Mouse (Mus musculus) midbrain, embryonic 13.5 days (tissue): ENCODE data around the gene Daxx. TPM values are rescaled to one million over a fixed set of nuclear protein-coding genes. Genes with fewer than 3 reads are reported as not detected.
A peak's percentile ranks its signal among the peaks of the same experiment; 100 is the strongest.
"Not testable (repeated sequence)": the region's sequence is repeated elsewhere in the genome, so short reads cannot be mapped to it uniquely, and the experiment has no call there.

ENCODE experiments used
- ATAC-seq: fragments of 200-750 bp; cut with Nextera tagmentation; 2 replicates; pipeline ENCODE4 v1.8.0; 2017; ENCODE audit warnings: mild to moderate bottlenecking, moderate TSS enrichment, moderate library complexity
- H3K27ac ChIP-seq: fragments of 300-500 bp; sonication (generic); 2 replicates; pipeline ENCODE4 v1.5.1; 2015; ENCODE audit warnings: inconsistent platforms, mild to moderate bottlenecking, moderate library complexity
- H3K27me3 ChIP-seq: fragments of 300-500 bp; sonication (generic); 2 replicates; pipeline ENCODE4 v1.6.1; 2015; ENCODE audit warnings: mild to moderate bottlenecking, inconsistent platforms
- H3K36me3 ChIP-seq: fragments of 300-500 bp; sonication (generic); 2 replicates; pipeline ENCODE4 v1.6.1; 2015; ENCODE audit warnings: mild to moderate bottlenecking, inconsistent platforms
- H3K4me1 ChIP-seq: fragments of 300-500 bp; sonication (generic); replicated peaks from 2 replicates; pipeline ENCODE4 v1.6.1; 2015; ENCODE audit warnings: inconsistent platforms
- H3K4me2 ChIP-seq: fragments of 300-500 bp; sonication (generic); replicated peaks from 2 replicates; pipeline ENCODE4 v1.6.1; 2015; ENCODE audit warnings: moderate library complexity, mild to moderate bottlenecking, inconsistent platforms
- H3K4me3 ChIP-seq: fragments of 300-500 bp; sonication (generic); replicated peaks from 2 replicates; pipeline ENCODE4 v1.5.1; 2015; ENCODE audit warnings: mild to moderate bottlenecking, inconsistent platforms
- H3K9ac ChIP-seq: fragments of 300-500 bp; sonication (generic); replicated peaks from 2 replicates; pipeline ENCODE4 v1.6.1; 2015; ENCODE audit warnings: mild to moderate bottlenecking, inconsistent platforms
- H3K9me3 ChIP-seq: fragments of 300-500 bp; sonication (generic); 2 replicates; pipeline ENCODE4 v1.6.1; 2016; ENCODE audit warnings: mild to moderate bottlenecking, inconsistent platforms
- WGBS: fragments of 180-500 bp; shearing (Covaris S2); methylation state at CpG from one replicate; pipeline ENCODE4 v1.1.7; 2015; 5-methylcytosine and 5-hydroxymethylcytosine counted together
- polyA plus RNA-seq: library from polyadenylated mRNA; unstranded; fragments of >200 nt; fragmentation: Nextera tagmentation; extraction: Ambion mirVana; gene quantifications from 2 replicates; pipeline ENCODE4 v1.2.1, GENCODE M21; 2015

Gene Daxx
- 56.5 and 57.2 TPM in 2 replicates for polyA plus RNA-seq

- peak within 1 kb of the TSS; percentile 91 for H3K27ac ChIP-seq
- H3K9me3 ChIP-seq: no peaks in the 10 kb centered on the region
- peaks cover 38% of the 10 kb centered on the region for H3K4me1 ChIP-seq
- peak within 1 kb of the TSS; percentile 83 for H3K4me2 ChIP-seq
- no peaks in the 10 kb centered on the region for H3K27me3 ChIP-seq
- peak within 1 kb of the TSS; percentile 93 for H3K9ac ChIP-seq
- peaks cover 32% of the 10 kb centered on the region for H3K36me3 ChIP-seq
- peak within 1 kb of the TSS; percentile 89 for H3K4me3 ChIP-seq
- under 1% methylated on average over 68 of the region's 68 CpGs for WGBS
- peak; percentile 98 for ATAC-seq
Observed at GRCm38 (mm10) chr17:33909077-33909868, at the start of gene Daxx. Gene Daxx, plus strand, starts transcription at chr17:33909414.

DNA sequence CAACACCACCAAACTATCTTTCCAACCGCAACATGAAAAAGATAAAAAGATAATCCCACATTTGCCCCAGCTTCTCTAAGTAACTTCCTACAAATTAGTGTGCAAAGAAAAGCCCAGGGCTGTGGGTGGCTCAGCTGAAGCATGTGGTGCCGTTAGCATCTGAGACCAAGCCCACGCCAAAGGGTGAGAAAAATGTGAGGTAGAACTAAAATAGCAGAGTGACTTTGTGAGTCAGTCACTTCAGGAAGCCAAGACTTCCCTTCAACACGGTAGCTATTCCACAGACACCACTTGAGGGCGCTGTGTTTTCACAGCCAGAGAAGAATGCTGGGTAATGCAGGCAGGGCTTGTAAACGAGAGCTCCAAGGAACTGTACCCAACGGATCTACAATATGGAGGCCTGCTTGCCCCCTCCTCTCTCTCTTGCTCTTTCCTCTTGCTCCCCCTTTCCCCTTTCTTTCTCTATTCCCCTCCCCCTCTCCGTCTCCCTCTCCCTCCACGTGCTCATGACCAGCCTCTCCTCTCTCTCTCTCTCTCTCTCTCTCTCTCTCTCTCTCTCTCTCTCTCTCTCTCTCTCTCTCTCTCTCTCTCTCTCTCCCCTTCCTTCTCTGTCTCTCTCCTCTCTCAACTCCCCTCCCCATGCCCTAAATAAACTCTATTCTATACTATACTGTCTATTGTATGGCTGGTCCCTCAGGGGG, 43.7 kb upstream of the Daxx start:
- WGBS: 42% methylated on average over 9 of the region's 9 CpGs

DNA sequence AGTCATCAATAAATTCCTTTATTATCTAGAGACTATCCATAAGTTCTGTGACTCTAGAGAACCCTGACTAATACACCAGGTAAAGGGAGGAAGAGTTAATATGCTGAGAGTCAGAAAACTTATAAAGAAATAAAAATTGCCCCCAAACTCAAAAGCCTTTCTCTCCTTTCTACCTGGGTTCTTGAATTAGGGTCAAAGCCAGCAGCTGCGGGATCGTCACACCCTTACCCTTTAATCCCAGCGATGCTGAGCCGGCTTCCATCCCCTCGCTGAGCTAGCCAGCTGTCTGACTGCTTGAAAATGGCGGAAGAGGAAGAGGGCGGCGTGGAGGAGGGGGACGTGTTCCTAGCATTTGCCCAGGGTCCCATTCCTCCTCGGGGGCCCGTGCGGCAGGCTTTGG, 35.7 kb upstream of the Daxx start, which contains the start of gene Gm7029:
TSS of gene Gm7029 (plus strand) at position 301 of the 400 bp plus-strand sequence.
- H3K9me3 ChIP-seq: not testable (repeated sequence)
- 92% methylated on average over 4 of the region's 12 CpGs for WGBS

More for the DNA sequence above, 43.7 kb upstream of the Daxx start:
- Histone ChIP-seq H3K27me3 (no peaks in the 10 kb centered on the region), H3K4me1 (no peaks in the 10 kb centered on the region), H3K4me3 (no peak overlapping the region), H3K9me3 (no peaks in the 10 kb centered on the region), H3K4me2 (no peak overlapping the region), H3K9ac (no peak overlapping the region), H3K27ac (no peak overlapping the region), H3K36me3 (no peaks in the 10 kb centered on the region)
- ATAC-seq: no peak

DNA sequence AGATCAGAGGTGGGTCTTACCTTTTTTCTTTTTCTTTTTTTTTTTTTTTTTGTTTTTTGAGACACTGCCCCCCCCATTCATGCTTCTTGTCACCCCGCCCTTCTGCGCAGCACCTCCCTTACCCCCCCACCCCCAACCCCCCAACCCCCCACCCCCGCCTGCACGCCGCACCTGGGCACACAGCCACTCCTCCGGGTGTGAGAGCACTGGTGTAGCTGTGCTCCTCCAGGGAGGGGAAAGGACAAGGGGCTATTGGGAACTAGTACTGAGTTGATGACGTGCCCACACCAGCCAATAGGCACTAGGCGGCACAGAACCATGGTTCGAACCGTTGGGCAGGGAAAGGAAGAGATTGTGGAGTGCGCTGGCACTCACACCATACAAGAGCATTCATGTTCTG, 34.8 kb upstream of the Daxx start:
- H3K27me3 ChIP-seq: no peaks in the 10 kb centered on the region
- 94% methylated on average over 11 of the region's 11 CpGs for whole genome bisulfite sequencing
- H3K9ac ChIP-seq: no peak overlapping the region
- no peaks in the 10 kb centered on the region for H3K4me1 ChIP-seq
- no peaks in the 10 kb centered on the region for H3K9me3 ChIP-seq
- H3K4me3 ChIP-seq: no peak overlapping the region
- peaks cover 4% of the 10 kb centered on the region; the same call in 1 of the 2 replicates for H3K36me3 ChIP-seq
- no peak overlapping the region for H3K4me2 ChIP-seq
- no peak for ATAC-seq
- no peak overlapping the region for H3K27ac ChIP-seq

More for the DNA sequence above, 35.7 kb upstream of the Daxx start, which contains the start of gene Gm7029:
- H3K4me2 ChIP-seq, H3K9ac ChIP-seq, H3K27me3 ChIP-seq, H3K4me1 ChIP-seq, ATAC-seq, H3K27ac ChIP-seq, H3K36me3 ChIP-seq, H3K4me3 ChIP-seq: not testable (repeated sequence)

GRCm38 (mm10) chr17:33875797-33876196, 33.4 kb upstream of the Daxx start:
- H3K4me2 ChIP-seq, H3K4me1 ChIP-seq, H3K27ac ChIP-seq, H3K9ac ChIP-seq, H3K4me3 ChIP-seq, H3K9me3 ChIP-seq, H3K27me3 ChIP-seq, ATAC-seq: not testable (repeated sequence)
- WGBS: 72% methylated on average over 5 of the region's 5 CpGs
- peaks cover 11% of the 10 kb centered on the region; the same call in 1 of the 2 replicates for H3K36me3 ChIP-seq

GRCm38 (mm10) chr17:33884320-33884719, 24.9 kb upstream of the Daxx start:
- peaks cover 30% of the 10 kb centered on the region for H3K36me3 ChIP-seq
- H3K27me3 ChIP-seq, H3K9ac ChIP-seq, ATAC-seq, H3K9me3 ChIP-seq, H3K27ac ChIP-seq, H3K4me3 ChIP-seq, H3K4me2 ChIP-seq: not testable (repeated sequence)
- H3K4me1 ChIP-seq: peaks cover 13% of the 10 kb centered on the region
- WGBS: 91% methylated on average over 10 of the region's 11 CpGs

- H3K4me2 ChIP-seq, H3K9me3 ChIP-seq, H3K27ac ChIP-seq, H3K27me3 ChIP-seq, H3K36me3 ChIP-seq, ATAC-seq, H3K4me3 ChIP-seq: not testable (repeated sequence)
- H3K9ac ChIP-seq: 0 out of 2 replicates have a peak overlapping the region, but pooled peaks have one; percentile 32
- peaks cover 19% of the 10 kb centered on the region for H3K4me1 ChIP-seq
- WGBS: 77% methylated on average over 2 of the region's 2 CpGs
Observed at GRCm38 (mm10) chr17:33887802-33888201, 21.4 kb upstream of the Daxx start.

DNA sequence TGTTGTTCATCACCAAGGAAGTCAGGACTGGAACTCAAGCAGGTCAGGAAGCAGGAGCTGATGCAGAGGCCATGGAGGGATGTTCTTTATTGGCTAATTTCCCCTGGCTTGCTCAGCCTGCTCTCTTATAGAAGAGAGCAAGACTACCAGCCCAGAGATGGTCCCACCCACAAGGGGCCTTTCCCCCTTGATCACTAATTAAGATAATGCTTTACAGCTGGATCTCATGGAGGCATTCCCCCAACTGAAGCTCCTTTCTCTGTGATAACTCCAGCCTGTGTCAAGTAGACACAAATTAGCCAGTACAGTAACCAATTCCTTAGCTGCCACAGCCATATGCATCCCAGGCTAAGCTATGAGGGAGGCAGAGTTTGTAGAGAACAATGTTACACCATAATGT, 21.0 kb upstream of the Daxx start:
- not testable (repeated sequence) for H3K9me3 ChIP-seq, H3K27me3 ChIP-seq, H3K4me3 ChIP-seq, ATAC-seq, H3K27ac ChIP-seq, H3K36me3 ChIP-seq
- H3K4me2 ChIP-seq: 0 out of 2 replicates have a peak overlapping the region, but pooled peaks have one; percentile 72
- H3K9ac ChIP-seq: 0 out of 2 replicates have a peak overlapping the region, but pooled peaks have one; percentile 32
- H3K4me1 ChIP-seq: peaks cover 19% of the 10 kb centered on the region

- H3K27ac ChIP-seq: 0 out of 2 replicates have a peak overlapping the region, but pooled peaks have one; percentile 25
- not testable (repeated sequence) for H3K36me3 ChIP-seq, ATAC-seq, H3K9me3 ChIP-seq, H3K27me3 ChIP-seq
- H3K9ac ChIP-seq: peak overlapping the region; percentile 69
- under 1% methylated on average over 42 of the region's 44 CpGs for WGBS
- H3K4me1 ChIP-seq: peaks cover 19% of the 10 kb centered on the region
- H3K4me2 ChIP-seq: peak overlapping the region; percentile 72
- H3K4me3 ChIP-seq: peak overlapping the region; percentile 64
Observed at GRCm38 (mm10) chr17:33889941-33890532, 19.2 kb upstream of the Daxx start.

GRCm38 (mm10) chr17:33890533-33891059, 18.6 kb upstream of the Daxx start, which contains the start of gene Kifc1:
Gene Kifc1, minus strand, starts transcription at chr17:33890661.
- Histone ChIP-seq H3K9ac (peak within 1 kb of the TSS; percentile 69), H3K36me3 (peaks cover 4% of the 10 kb centered on the region; the same call in 1 of the 2 replicates), H3K4me2 (peak within 1 kb of the TSS; percentile 72), H3K9me3 (no peaks in the 10 kb centered on the region), H3K4me1 (peaks cover 19% of the 10 kb centered on the region), H3K4me3 (peak within 1 kb of the TSS; percentile 64), H3K27me3 (peaks cover 3% of the 10 kb centered on the region; the same call in 1 of the 2 replicates), H3K27ac (0 out of 2 replicates have a peak within 1 kb of the TSS, but pooled peaks have one; percentile 25)
- ATAC-seq: peak; percentile 99
- WGBS: under 1% methylated on average over 49 of the region's 49 CpGs

GRCm38 (mm10) chr17:33891357-33891756, 17.9 kb upstream of the Daxx start:
- no peak for ATAC-seq
- Histone ChIP-seq H3K9me3 (no peaks in the 10 kb centered on the region), H3K4me3 (no peak overlapping the region)

More at GRCm38 (mm10) chr17:33891357-33891756, 17.9 kb upstream of the Daxx start:
- Histone ChIP-seq H3K9ac (no peak overlapping the region), H3K27me3 (peaks cover 3% of the 10 kb centered on the region; the same call in 1 of the 2 replicates), H3K4me1 (peaks cover 19% of the 10 kb centered on the region), H3K36me3 (no peaks in the 10 kb centered on the region), H3K27ac (no peak overlapping the region), H3K4me2 (no peak overlapping the region)
- WGBS: 58% methylated on average over 2 of the region's 2 CpGs
